Mouse (Mus musculus) kidney, embryonic 14.5 days (tissue): ENCODE results near the gene Ubr4. TPM values are rescaled to one million over a fixed set of nuclear protein-coding genes. Genes with fewer than 3 reads are reported as not detected.

Source experiments
- ATAC-seq: fragments of 200-750 bp; cut with Nextera tagmentation; 2 replicates; pipeline ENCODE4 v1.8.0; 2017; ENCODE audit warnings: moderate number of reproducible peaks, mild to moderate bottlenecking, moderate TSS enrichment, moderate library complexity; ENCODE audit not compliant: low FRiP score, low TSS enrichment
- H3K27ac ChIP-seq: fragments of 300-500 bp; sonication (generic); 2 replicates; pipeline ENCODE4 v1.5.1; 2014; ENCODE audit warnings: low read depth, mild to moderate bottlenecking, low read length, moderate library complexity, mixed read lengths
- H3K27me3 ChIP-seq: fragments of 300-500 bp; sonication (generic); 2 replicates; pipeline ENCODE4 v1.6.1; 2014; ENCODE audit warnings: mild to moderate bottlenecking, low read length; ENCODE audit not compliant: control insufficient read depth, insufficient read depth
- H3K36me3 ChIP-seq: fragments of 300-500 bp; sonication (generic); 2 replicates; pipeline ENCODE4 v1.6.1; 2014; ENCODE audit warnings: low read length, mixed read lengths; ENCODE audit not compliant: control insufficient read depth, insufficient read depth
- H3K4me1 ChIP-seq: fragments of 300-500 bp; sonication (generic); 2 replicates; pipeline ENCODE4 v1.6.1; 2014; ENCODE audit warnings: low read length, mixed read lengths; ENCODE audit not compliant: control insufficient read depth, insufficient read depth
- H3K4me2 ChIP-seq: fragments of 300-500 bp; sonication (generic); replicated peaks from 2 replicates; pipeline ENCODE4 v1.6.1; 2014; ENCODE audit warnings: low read depth, mild to moderate bottlenecking, low read length
- H3K4me3 ChIP-seq: fragments of 300-500 bp; sonication (generic); 2 replicates; pipeline ENCODE4 v1.5.1; 2014; ENCODE audit warnings: mild to moderate bottlenecking, low read length
- H3K9ac ChIP-seq: fragments of 300-500 bp; sonication (generic); 2 replicates; pipeline ENCODE4 v1.6.1; 2014; ENCODE audit warnings: low read depth, mild to moderate bottlenecking, low read length, moderate library complexity
- H3K9me3 ChIP-seq: fragments of 300-500 bp; sonication (generic); 2 replicates; pipeline ENCODE4 v1.6.1; 2016; ENCODE audit warnings: low read length; ENCODE audit not compliant: control insufficient read depth
- WGBS: fragments of 180-500 bp; shearing (Covaris S2); extraction: QIAGEN DNeasy Blood & Tissue Kit; methylation state at CpG from one replicate; pipeline ENCODE4 v1.1.7; 2014; 5-methylcytosine and 5-hydroxymethylcytosine counted together
- polyA plus RNA-seq: library from polyadenylated mRNA; unstranded; fragments of >200 nt; fragmentation: Nextera tagmentation; extraction: Ambion mirVana; gene quantifications from 2 replicates; pipeline ENCODE4 v1.2.1, GENCODE M21; 2014

Gene Ubr4
- polyA plus RNA-seq, 1 experiment from 2014 or later = 88.6 TPM

DNA sequence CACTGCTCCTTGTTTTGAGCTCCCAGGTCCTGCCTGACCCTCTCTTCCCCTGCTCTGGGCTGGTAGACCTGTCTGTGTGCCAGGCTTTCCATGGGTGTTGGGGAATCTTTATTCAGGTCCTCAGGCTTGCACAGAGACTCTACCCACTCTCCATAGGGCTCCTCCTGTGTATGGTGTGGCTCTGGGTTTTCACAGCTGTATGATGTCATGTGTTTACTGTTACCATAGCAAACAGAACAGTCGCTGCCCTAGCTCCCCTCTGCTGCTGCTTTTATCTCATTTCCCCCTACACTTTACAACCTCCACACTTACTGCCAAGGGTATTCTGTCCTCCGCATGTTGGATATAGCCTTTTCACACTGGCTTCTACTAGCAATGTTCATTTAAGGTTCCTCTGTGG lies 43.0 kb downstream of the Ubr4 start:
- Histone ChIP-seq H3K4me3 (no peak overlapping the region), H3K4me1 (no peaks in the 10 kb centered on the region), H3K27ac (no peak overlapping the region), H3K9me3 (no peaks in the 10 kb centered on the region), H3K9ac (no peak overlapping the region), H3K4me2 (no peak overlapping the region), H3K36me3 (peaks cover 91% of the 10 kb centered on the region), H3K27me3 (no peaks in the 10 kb centered on the region)
- ATAC-seq = no peak
- 61% methylated on average over 2 of the region's 2 CpGs for WGBS

DNA sequence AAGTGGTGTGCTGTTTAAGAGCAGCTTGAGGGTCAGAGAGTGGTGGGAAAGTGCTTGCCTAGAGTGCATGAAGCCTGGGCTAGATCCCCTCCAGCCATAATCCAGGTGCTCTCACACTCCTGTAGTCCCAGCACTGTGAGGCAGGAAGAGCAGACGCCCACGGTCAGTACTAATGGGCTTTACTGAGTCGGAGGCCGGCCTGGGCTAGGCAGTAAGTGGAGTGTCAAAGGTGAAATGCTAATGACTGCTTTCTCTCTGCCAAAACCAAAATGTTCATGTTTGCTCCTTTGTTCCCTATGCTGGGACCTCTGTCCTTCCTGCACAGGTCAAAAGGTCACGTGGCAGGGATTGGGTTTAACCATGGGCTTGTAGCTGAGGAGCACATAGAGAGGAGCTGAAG lies 48.1 kb downstream of the Ubr4 start:
- Histone ChIP-seq H3K9me3 (no peaks in the 10 kb centered on the region), H3K36me3 (peaks cover 91% of the 10 kb centered on the region), H3K4me2 (no peak overlapping the region), H3K9ac (no peak overlapping the region), H3K4me3 (no peak overlapping the region), H3K27me3 (no peaks in the 10 kb centered on the region), H3K4me1 (no peaks in the 10 kb centered on the region), H3K27ac (no peak overlapping the region)
- no peak for ATAC-seq
- WGBS = 82% methylated on average over 5 of the region's 5 CpGs

- Histone ChIP-seq H3K9ac (no peak overlapping the region), H3K27me3 (no peaks in the 10 kb centered on the region), H3K36me3 (peaks cover 96% of the 10 kb centered on the region), H3K4me1 (no peaks in the 10 kb centered on the region), H3K9me3 (no peaks in the 10 kb centered on the region), H3K4me3 (no peak overlapping the region), H3K27ac (no peak overlapping the region), H3K4me2 (no peak overlapping the region)
- no peak for ATAC-seq
- WGBS = 88% methylated on average over 14 of the region's 14 CpGs
Measured at GRCm38 (mm10) chr4:139403214-139403613, 50.8 kb downstream of the Ubr4 start.

- no peaks in the 10 kb centered on the region for H3K27me3 ChIP-seq
- H3K4me1 ChIP-seq = no peaks in the 10 kb centered on the region
- ATAC-seq = no peak
- no peak overlapping the region for H3K9ac ChIP-seq
- WGBS = 93% methylated on average over 3 of the region's 3 CpGs
- H3K36me3 ChIP-seq = peaks cover 98% of the 10 kb centered on the region
- no peaks in the 10 kb centered on the region for H3K9me3 ChIP-seq
- no peak overlapping the region for H3K4me2 ChIP-seq
- no peak overlapping the region for H3K4me3 ChIP-seq
- no peak overlapping the region for H3K27ac ChIP-seq
Measured at GRCm38 (mm10) chr4:139411351-139411750, 58.9 kb downstream of the Ubr4 start.

- no peak overlapping the region for H3K4me2 ChIP-seq
- 66% methylated on average over 1 of the region's 1 CpGs for WGBS
- ATAC-seq = no peak
- H3K4me3 ChIP-seq = no peak overlapping the region
- no peaks in the 10 kb centered on the region for H3K9me3 ChIP-seq
- H3K36me3 ChIP-seq = peaks cover 97% of the 10 kb centered on the region
- no peak overlapping the region for H3K9ac ChIP-seq
- H3K4me1 ChIP-seq = no peaks in the 10 kb centered on the region
- H3K27me3 ChIP-seq = no peaks in the 10 kb centered on the region
- no peak overlapping the region for H3K27ac ChIP-seq
Measured at GRCm38 (mm10) chr4:139417868-139418267, 65.5 kb downstream of the Ubr4 start.

- Histone ChIP-seq H3K9ac (no peak overlapping the region), H3K27me3 (no peaks in the 10 kb centered on the region), H3K4me3 (no peak overlapping the region), H3K4me1 (no peaks in the 10 kb centered on the region), H3K36me3 (peaks cover 98% of the 10 kb centered on the region), H3K4me2 (no peak overlapping the region), H3K27ac (no peak overlapping the region), H3K9me3 (no peaks in the 10 kb centered on the region)
- 97% methylated on average over 7 of the region's 7 CpGs for WGBS
- ATAC-seq = no peak
Measured at GRCm38 (mm10) chr4:139421621-139422020, 69.2 kb downstream of the Ubr4 start.

DNA sequence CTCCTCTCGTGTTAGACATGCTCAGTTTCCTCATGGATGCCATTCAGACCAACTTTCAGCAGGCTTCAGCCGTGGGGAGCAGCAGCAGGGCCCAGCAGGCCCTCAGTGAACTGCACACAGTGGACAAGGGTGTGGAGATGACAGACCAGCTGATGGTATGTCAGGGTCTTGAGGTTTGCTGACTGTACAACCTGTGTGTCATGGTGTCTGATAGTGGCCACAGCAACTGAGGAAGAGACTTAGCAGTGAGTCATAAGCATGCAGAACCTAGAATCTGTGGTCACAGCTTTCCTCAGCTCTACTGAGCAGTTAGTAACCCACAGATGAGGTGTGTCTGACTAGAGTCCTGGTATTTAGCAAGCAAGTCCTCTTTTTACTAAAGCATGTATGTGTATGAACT lies 70.0 kb downstream of the Ubr4 start:
- Histone ChIP-seq H3K4me1 (no peaks in the 10 kb centered on the region), H3K4me3 (no peak overlapping the region), H3K36me3 (peaks cover 98% of the 10 kb centered on the region), H3K9ac (no peak overlapping the region), H3K4me2 (no peak overlapping the region), H3K27ac (no peak overlapping the region), H3K9me3 (no peaks in the 10 kb centered on the region), H3K27me3 (no peaks in the 10 kb centered on the region)
- WGBS = 96% methylated on average over 2 of the region's 2 CpGs
- no peak for ATAC-seq

- Histone ChIP-seq H3K36me3 (peaks cover 98% of the 10 kb centered on the region), H3K9me3 (no peaks in the 10 kb centered on the region), H3K9ac (no peak overlapping the region), H3K4me2 (no peak overlapping the region), H3K27ac (no peak overlapping the region), H3K4me3 (no peak overlapping the region), H3K4me1 (no peaks in the 10 kb centered on the region), H3K27me3 (no peaks in the 10 kb centered on the region)
- no peak for ATAC-seq
- 84% methylated on average over 2 of the region's 2 CpGs for WGBS
Measured at GRCm38 (mm10) chr4:139423270-139423669, 70.9 kb downstream of the Ubr4 start.

DNA sequence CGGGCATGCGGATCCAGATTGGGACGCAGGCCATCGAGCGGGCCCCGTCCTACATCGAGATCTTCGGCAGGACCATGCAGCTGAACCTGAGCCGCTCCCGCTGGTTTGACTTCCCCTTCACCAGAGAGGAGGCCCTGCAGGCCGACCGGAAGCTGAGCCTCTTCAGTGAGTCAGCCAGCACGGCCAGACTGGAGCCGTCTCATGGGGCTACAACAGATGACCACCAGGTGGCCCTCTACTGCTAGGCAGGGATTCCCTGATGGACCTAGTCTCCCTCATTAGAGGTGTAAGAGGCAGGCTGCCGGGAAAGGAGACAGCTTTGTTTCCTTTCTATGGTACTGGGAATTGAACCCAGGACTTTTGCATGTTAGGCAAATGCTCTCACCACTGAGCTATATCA lies 77.8 kb downstream of the Ubr4 start:
- whole genome bisulfite sequencing = 53% methylated on average over 15 of the region's 15 CpGs
- H3K4me3 ChIP-seq = no peak overlapping the region
- no peaks in the 10 kb centered on the region for H3K9me3 ChIP-seq
- ATAC-seq = peak; percentile 55; the same call in 1 of the 2 replicates
- H3K36me3 ChIP-seq = peaks cover 100% of the 10 kb centered on the region
- no peaks in the 10 kb centered on the region for H3K27me3 ChIP-seq
- H3K4me1 ChIP-seq = no peaks in the 10 kb centered on the region
- no peak overlapping the region for H3K27ac ChIP-seq
- no peak overlapping the region for H3K4me2 ChIP-seq
- no peak overlapping the region for H3K9ac ChIP-seq

DNA sequence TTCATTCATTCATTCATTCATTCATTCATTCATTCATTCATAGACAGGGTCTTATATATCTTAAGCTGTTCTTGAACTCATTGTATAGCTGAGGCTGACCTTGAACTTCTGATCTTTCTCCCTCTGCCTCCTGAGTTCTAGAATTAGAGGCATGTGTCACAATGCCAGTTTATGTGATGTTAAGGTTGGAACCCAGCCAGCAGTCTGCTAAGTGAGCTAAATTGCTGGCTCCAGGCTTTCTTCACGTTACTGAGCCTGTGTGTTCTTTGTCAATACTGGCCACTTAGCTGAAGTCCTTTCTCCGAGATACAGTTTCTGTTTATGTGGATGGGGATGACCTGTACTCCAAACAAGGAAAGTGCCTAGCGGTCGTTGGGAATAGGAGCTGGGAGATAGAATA lies 78.5 kb downstream of the Ubr4 start:
- no peak for ATAC-seq
- WGBS = 74% methylated on average over 4 of the region's 4 CpGs

More for the DNA sequence above, 78.5 kb downstream of the Ubr4 start:
- H3K27me3 ChIP-seq = no peaks in the 10 kb centered on the region
- peaks cover 100% of the 10 kb centered on the region for H3K36me3 ChIP-seq
- no peak overlapping the region for H3K9ac ChIP-seq
- H3K4me2 ChIP-seq = no peak overlapping the region
- no peaks in the 10 kb centered on the region for H3K4me1 ChIP-seq
- H3K9me3 ChIP-seq = no peaks in the 10 kb centered on the region
- H3K4me3 ChIP-seq = no peak overlapping the region
- H3K27ac ChIP-seq = no peak overlapping the region
